Mouse (Mus musculus): Measurements from ENCODE around the gene Tbc1d5. TPM values are rescaled to one million over a fixed set of nuclear protein-coding genes. Genes with fewer than 3 reads are reported as not detected.

The Tbc1d5 gene
- polyA plus RNA-seq, 1 experiment from 2014 or later = 6.8 TPM

GRCm38 (mm10) chr17:50737068-50737467 is 442.1 kb downstream of the Tbc1d5 start:
- Histone ChIP-seq H3K4me2 (no peak overlapping the region), H3K4me1 (peaks cover 9% of the 10 kb centered on the region), H3K27me3 (no peaks in the 10 kb centered on the region), H3K9ac (no peak overlapping the region), H3K4me3 (no peak overlapping the region), H3K9me3 (replicated peaks) (no peaks in the 10 kb centered on the region), H3K27ac (no peak overlapping the region), H3K36me3 (ENCODE audit: poor library complexity, severe bottlenecking) (peaks cover 5% of the 10 kb centered on the region; the same call in 1 of the 2 replicates)
- ATAC-seq = no peak
- 75% methylated on average over 2 of the region's 2 CpGs for WGBS

GRCm38 (mm10) chr17:50735955-50736533 is 443.1 kb downstream of the Tbc1d5 start:
- H3K36me3 ChIP-seq (ENCODE audit: poor library complexity, severe bottlenecking) = 0 out of 2 replicates have a peak, but pooled peaks cover 5% of the 10 kb centered on the region
- peak; percentile 48; the same call in 1 of the 2 replicates for ATAC-seq
- H3K9ac ChIP-seq = no peak overlapping the region
- H3K4me1 ChIP-seq = peaks cover 9% of the 10 kb centered on the region
- 73% methylated on average over 8 of the region's 8 CpGs for WGBS
- H3K9me3 ChIP-seq (replicated peaks) = no peaks in the 10 kb centered on the region
- H3K27me3 ChIP-seq = no peaks in the 10 kb centered on the region
- H3K4me3 ChIP-seq = no peak overlapping the region
- H3K27ac ChIP-seq = peak overlapping the region; percentile 6; the same call in 1 of the 2 replicates
- no peak overlapping the region for H3K4me2 ChIP-seq

- 0 out of 2 replicates have a peak overlapping the region, but pooled peaks have one; percentile 6 for H3K27ac ChIP-seq
- H3K4me2 ChIP-seq = no peak overlapping the region
- peaks cover 9% of the 10 kb centered on the region for H3K4me1 ChIP-seq
- ATAC-seq = no peak
- H3K9ac ChIP-seq = no peak overlapping the region
- H3K4me3 ChIP-seq = no peak overlapping the region
- H3K9me3 ChIP-seq (replicated peaks) = no peaks in the 10 kb centered on the region
- H3K36me3 ChIP-seq (ENCODE audit: poor library complexity, severe bottlenecking) = 0 out of 2 replicates have a peak, but pooled peaks cover 5% of the 10 kb centered on the region
- WGBS = 85% methylated on average over 4 of the region's 4 CpGs
- H3K27me3 ChIP-seq = no peaks in the 10 kb centered on the region
These were observed 443.7 kb downstream of the Tbc1d5 start for GRCm38 (mm10) chr17:50735382-50735954.

- H3K4me1 ChIP-seq = peaks cover 9% of the 10 kb centered on the region
- 0 out of 2 replicates have a peak, but pooled peaks cover 5% of the 10 kb centered on the region for H3K36me3 ChIP-seq (ENCODE audit: poor library complexity, severe bottlenecking)
- no peak overlapping the region for H3K4me2 ChIP-seq
- no peak overlapping the region for H3K27ac ChIP-seq
- no peaks in the 10 kb centered on the region for H3K27me3 ChIP-seq
- H3K9ac ChIP-seq = no peak overlapping the region
- no peaks in the 10 kb centered on the region for H3K9me3 ChIP-seq (replicated peaks)
- 90% methylated on average over 6 of the region's 6 CpGs for WGBS
- ATAC-seq = no peak
- no peak overlapping the region for H3K4me3 ChIP-seq
These were observed 444.4 kb downstream of the Tbc1d5 start for GRCm38 (mm10) chr17:50734781-50735180.

GRCm38 (mm10) chr17:50733390-50733789 is 445.8 kb downstream of the Tbc1d5 start:
- Histone ChIP-seq H3K4me1 (peaks cover 9% of the 10 kb centered on the region), H3K27me3 (no peaks in the 10 kb centered on the region), H3K9me3 (replicated peaks) (no peaks in the 10 kb centered on the region), H3K9ac (no peak overlapping the region), H3K4me2 (no peak overlapping the region), H3K27ac (no peak overlapping the region), H3K36me3 (ENCODE audit: poor library complexity, severe bottlenecking) (0 out of 2 replicates have a peak, but pooled peaks cover 5% of the 10 kb centered on the region), H3K4me3 (no peak overlapping the region)
- ATAC-seq = no peak
- WGBS = 90% methylated on average over 7 of the region's 7 CpGs

GRCm38 (mm10) chr17:50731876-50732275 is 447.3 kb downstream of the Tbc1d5 start:
- WGBS = 91% methylated on average over 5 of the region's 5 CpGs
- Histone ChIP-seq H3K4me3 (no peak overlapping the region), H3K4me1 (peaks cover 9% of the 10 kb centered on the region), H3K4me2 (no peak overlapping the region), H3K9ac (no peak overlapping the region), H3K36me3 (ENCODE audit: poor library complexity, severe bottlenecking) (0 out of 2 replicates have a peak, but pooled peaks cover 5% of the 10 kb centered on the region), H3K27ac (no peak overlapping the region), H3K9me3 (replicated peaks) (no peaks in the 10 kb centered on the region), H3K27me3 (no peaks in the 10 kb centered on the region)
- no peak for ATAC-seq

- Histone ChIP-seq H3K9ac (no peak overlapping the region), H3K4me2 (no peak overlapping the region), H3K9me3 (replicated peaks) (no peaks in the 10 kb centered on the region), H3K27ac (no peak overlapping the region), H3K4me1 (peaks cover 2% of the 10 kb centered on the region), H3K27me3 (no peaks in the 10 kb centered on the region), H3K36me3 (ENCODE audit: poor library complexity, severe bottlenecking) (0 out of 2 replicates have a peak, but pooled peaks cover 5% of the 10 kb centered on the region), H3K4me3 (no peak overlapping the region)
- no peak for ATAC-seq
- 95% methylated on average over 2 of the region's 2 CpGs for WGBS
These were observed 448.3 kb downstream of the Tbc1d5 start for GRCm38 (mm10) chr17:50730896-50731295.

GRCm38 (mm10) chr17:50729577-50729976 is 449.6 kb downstream of the Tbc1d5 start:
- H3K27me3 ChIP-seq = no peaks in the 10 kb centered on the region
- no peaks in the 10 kb centered on the region for H3K4me1 ChIP-seq
- no peak overlapping the region for H3K9ac ChIP-seq
- H3K36me3 ChIP-seq (ENCODE audit: poor library complexity, severe bottlenecking) = 0 out of 2 replicates have a peak, but pooled peaks cover 4% of the 10 kb centered on the region
- no peaks in the 10 kb centered on the region for H3K9me3 ChIP-seq (replicated peaks)
- H3K4me3 ChIP-seq = no peak overlapping the region
- H3K4me2 ChIP-seq = no peak overlapping the region
- 88% methylated on average over 6 of the region's 6 CpGs for WGBS
- ATAC-seq = no peak
- H3K27ac ChIP-seq = no peak overlapping the region

GRCm38 (mm10) chr17:50729031-50729430 is 450.1 kb downstream of the Tbc1d5 start:
- H3K4me2 ChIP-seq = no peak overlapping the region
- no peaks in the 10 kb centered on the region for H3K9me3 ChIP-seq (replicated peaks)
- H3K4me3 ChIP-seq = no peak overlapping the region
- H3K27me3 ChIP-seq = no peaks in the 10 kb centered on the region
- H3K4me1 ChIP-seq = no peaks in the 10 kb centered on the region
- H3K27ac ChIP-seq = no peak overlapping the region
- H3K36me3 ChIP-seq (ENCODE audit: poor library complexity, severe bottlenecking) = no peaks in the 10 kb centered on the region
- H3K9ac ChIP-seq = no peak overlapping the region
- ATAC-seq = no peak
- WGBS = 95% methylated on average over 2 of the region's 2 CpGs

- Histone ChIP-seq H3K27me3 (no peaks in the 10 kb centered on the region), H3K36me3 (ENCODE audit: poor library complexity, severe bottlenecking) (no peaks in the 10 kb centered on the region), H3K9ac (no peak overlapping the region), H3K4me2 (no peak overlapping the region), H3K27ac (no peak overlapping the region), H3K4me3 (no peak overlapping the region), H3K4me1 (no peaks in the 10 kb centered on the region), H3K9me3 (replicated peaks) (no peaks in the 10 kb centered on the region)
- ATAC-seq = no peak
- WGBS = 82% methylated on average over 2 of the region's 2 CpGs
These were observed 452.9 kb downstream of the Tbc1d5 start for GRCm38 (mm10) chr17:50726265-50726664.

GRCm38 (mm10) chr17:50724376-50724775 is 454.8 kb downstream of the Tbc1d5 start:
- Histone ChIP-seq H3K9ac (no peak overlapping the region), H3K9me3 (replicated peaks) (no peaks in the 10 kb centered on the region), H3K27ac (no peak overlapping the region), H3K4me2 (no peak overlapping the region), H3K27me3 (no peaks in the 10 kb centered on the region), H3K4me1 (no peaks in the 10 kb centered on the region), H3K36me3 (ENCODE audit: poor library complexity, severe bottlenecking) (no peaks in the 10 kb centered on the region), H3K4me3 (no peak overlapping the region)
- ATAC-seq = no peak
- WGBS = 39% methylated on average over 2 of the region's 2 CpGs

GRCm38 (mm10) chr17:50717586-50717985 is 461.6 kb downstream of the Tbc1d5 start:
- H3K4me2 ChIP-seq = no peak overlapping the region
- H3K9ac ChIP-seq = no peak overlapping the region
- H3K4me3 ChIP-seq = no peak overlapping the region
- 0 out of 2 replicates have a peak, but pooled peaks cover 6% of the 10 kb centered on the region for H3K9me3 ChIP-seq (replicated peaks)
- ATAC-seq = no peak
- WGBS = 85% methylated on average over 5 of the region's 5 CpGs
- H3K36me3 ChIP-seq (ENCODE audit: poor library complexity, severe bottlenecking) = no peaks in the 10 kb centered on the region
- H3K27me3 ChIP-seq = no peaks in the 10 kb centered on the region
- no peak overlapping the region for H3K27ac ChIP-seq
- H3K4me1 ChIP-seq = no peaks in the 10 kb centered on the region

Measured in forebrain, embryonic 13.5 days (tissue).